Comparison of ENCODE assay signal across 7 mouse cellular contexts in the genomic region with DNA sequence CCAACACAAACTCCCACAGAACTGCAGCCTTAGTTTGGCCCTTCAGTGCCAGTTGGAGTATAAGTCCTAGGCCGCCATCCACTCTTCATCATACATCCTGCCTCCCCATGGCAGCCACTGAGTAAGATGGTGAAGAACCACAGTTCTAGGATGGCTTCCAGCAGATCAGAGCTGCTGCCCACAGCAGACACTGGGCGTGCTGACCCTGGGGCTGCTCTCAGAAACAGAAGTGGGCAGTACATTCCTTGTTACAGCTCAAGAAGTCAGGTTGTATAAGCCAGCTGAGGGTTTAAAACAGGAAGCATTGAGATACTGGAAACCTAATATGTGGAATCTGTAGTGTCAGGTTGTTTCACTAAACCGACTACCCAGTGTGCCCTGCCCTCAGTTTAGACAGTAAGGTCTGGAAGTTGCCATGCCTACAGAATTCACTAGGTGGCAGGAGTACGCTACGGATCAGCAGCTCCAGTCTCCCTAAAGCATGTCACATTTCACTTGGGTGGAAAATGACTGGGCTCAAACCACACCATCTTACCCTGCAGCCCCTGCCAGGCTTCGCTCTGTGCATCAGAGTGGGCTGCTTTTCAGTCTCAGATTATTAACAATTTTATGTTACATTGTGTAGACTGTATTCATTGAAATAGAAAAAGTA. TPM values are rescaled to one million over a fixed set of nuclear protein-coding genes. Genes with fewer than 3 reads are reported as not detected.
DNase-seq lines count a peak whose midpoint lies in the region; ATAC-seq and TF ChIP-seq lines count a peak whose summit lies in the region.

No protein-coding gene starts in this region.

- no peaks in the 10 kb centered on the region for H3K9me3 ChIP-seq in intestine, embryonic 16.5 days (ENCODE audit: control insufficient read depth, low read length)
- H3K9me3 ChIP-seq in midbrain, embryonic 13.5 days = no peaks in the 10 kb centered on the region

- DNase-seq in adipocyte (ENCODE audit: low spot score) = peak; percentile 83
- DNase-seq in cerebellum, postnatal 25 days = peak; percentile 82 to 90
- DNase-seq in gastrocnemius, adult 18-20 months (ENCODE audit: low spot score) = peak; percentile 82
- peak; percentile 82 for DNase-seq in left cerebral cortex, postnatal 4 days
- DNase-seq in spleen, adult 2 months (ENCODE audit: low read depth in 1 of 2, low spot score in 2 of 2) = peak; percentile 12 to 55

- peaks cover 17% of the 10 kb centered on the region for H3K36me3 ChIP-seq in intestine, embryonic 16.5 days (ENCODE audit: control insufficient read depth, insufficient read depth, low read length)
- peaks cover 91% of the 10 kb centered on the region for H3K36me3 ChIP-seq in midbrain, embryonic 13.5 days
- peaks cover 43% of the 10 kb centered on the region for H3K36me3 ChIP-seq in spleen, adult 2 months (ENCODE audit: control insufficient read depth, insufficient read depth, low read length)

- H3K27ac ChIP-seq in intestine, embryonic 16.5 days (ENCODE audit: low read length) = no peak overlapping the region
- H3K27ac ChIP-seq in midbrain, embryonic 13.5 days = no peak overlapping the region
- H3K27ac ChIP-seq in spleen, adult 2 months (ENCODE audit: insufficient read depth, low read length) = no peak overlapping the region

- H3K9ac ChIP-seq in intestine, embryonic 16.5 days (ENCODE audit: low read depth, low read length) = no peak overlapping the region
- H3K9ac ChIP-seq in midbrain, embryonic 13.5 days (replicated peaks) = no peak overlapping the region

- H3K27me3 ChIP-seq in intestine, embryonic 16.5 days (replicated peaks; ENCODE audit: control insufficient read depth, insufficient read depth, low read length) = no peaks in the 10 kb centered on the region
- H3K27me3 ChIP-seq in midbrain, embryonic 13.5 days = no peaks in the 10 kb centered on the region
- no peaks in the 10 kb centered on the region for H3K27me3 ChIP-seq in spleen, adult 2 months (ENCODE audit: control insufficient read depth, insufficient read depth, low read length)

- intact Hi-C loops in left cerebral cortex, postnatal 4 days (cut with DNase I) = loop anchor here (10.0 kb wide), 1 partner anchor 131 kb away; no protein-coding TSS in a partner anchor

- no peak for TF ChIP-seq POLR2A in spleen, adult 2 months (IDR thresholded peaks at IDR 0.05; ENCODE audit: low read depth, low read length)

- no peaks in the 10 kb centered on the region for H3K4me1 ChIP-seq in intestine, embryonic 16.5 days (ENCODE audit: control insufficient read depth, insufficient read depth, low read length)
- H3K4me1 ChIP-seq in midbrain, embryonic 13.5 days (replicated peaks) = no peaks in the 10 kb centered on the region
- no peaks in the 10 kb centered on the region for H3K4me1 ChIP-seq in spleen, adult 2 months (ENCODE audit: control insufficient read depth, insufficient read depth, insufficient read length)

- peak; percentile 63; the same call in 1 of the 2 replicates for TF ChIP-seq CTCF in spleen, adult 2 months (IDR thresholded peaks at IDR 0.05; ENCODE audit: extremely low read depth, insufficient read depth, insufficient read length, insufficient replicate concordance)

- H3K4me2 ChIP-seq in intestine, embryonic 16.5 days (ENCODE audit: low read depth, low read length) = no peak overlapping the region
- no peak overlapping the region for H3K4me2 ChIP-seq in midbrain, embryonic 13.5 days (replicated peaks)

- no peak overlapping the region for H3K4me3 ChIP-seq in intestine, embryonic 16.5 days (ENCODE audit: low read length)
- H3K4me3 ChIP-seq in midbrain, embryonic 13.5 days (replicated peaks) = no peak overlapping the region
- H3K4me3 ChIP-seq in spleen, adult 2 months (ENCODE audit: extremely low read depth, insufficient read depth, insufficient read length) = no peak overlapping the region

- WGBS in intestine, embryonic 16.5 days = 50% methylated on average over 6 of the region's 6 CpGs
- 52% methylated on average over 6 of the region's 6 CpGs for WGBS in midbrain, embryonic 13.5 days
- 61% methylated on average over 6 of the region's 6 CpGs for WGBS in spleen, adult 2 months

- ATAC-seq in intestine, embryonic 16.5 days = peak; percentile 80
- peak; percentile 85 for ATAC-seq in midbrain, embryonic 13.5 days

RNA-seq across cellular contexts. Expression of gene Angel2, which starts 19.3 kb away (rescaled TPM):
- total RNA-seq in gastrocnemius, adult 18-20 months (2021) = 10 to 100 TPM; 26.4 to 30.1 TPM
- 30.9 and 33.6 TPM in 2 replicates for polyA plus RNA-seq in intestine, embryonic 16.5 days (2015; fragmentation: Nextera tagmentation; extraction: Ambion mirVana)
- 10 to 100 TPM; 58.2 to 60.0 TPM for total RNA-seq in left cerebral cortex, postnatal 4 days (2021)
- 57.7 and 64.0 TPM in 2 replicates for polyA plus RNA-seq in midbrain, embryonic 13.5 days (2015; fragmentation: Nextera tagmentation; extraction: Ambion mirVana)
- polyA plus RNA-seq in spleen, adult 2 months (2012; rRNA removed) = 20.2 and 20.5 TPM in 2 replicates

RNA-seq across cellular contexts. Expression of gene Rps6kc1, which starts 32.7 kb away (rescaled TPM):
- total RNA-seq in gastrocnemius, adult 18-20 months (2021) = 10 to 100 TPM; 18.2 to 18.7 TPM
- polyA plus RNA-seq in intestine, embryonic 16.5 days (2015; fragmentation: Nextera tagmentation; extraction: Ambion mirVana) = 11.8 and 12.1 TPM in 2 replicates
- 10 to 100 TPM; 66.6 to 74.9 TPM for total RNA-seq in left cerebral cortex, postnatal 4 days (2021)
- polyA plus RNA-seq in midbrain, embryonic 13.5 days (2015; fragmentation: Nextera tagmentation; extraction: Ambion mirVana) = 28.8 and 28.9 TPM in 2 replicates
- 3.8 and 6.4 TPM in 2 replicates for polyA plus RNA-seq in spleen, adult 2 months (2012; rRNA removed)

RNA-seq across cellular contexts. Expression of gene Vash2, which starts 34.9 kb away (rescaled TPM):
- under 1 TPM; 0.25 to 0.71 TPM for total RNA-seq in gastrocnemius, adult 18-20 months (2021)
- 11.9 and 12.3 TPM in 2 replicates for polyA plus RNA-seq in intestine, embryonic 16.5 days (2015; fragmentation: Nextera tagmentation; extraction: Ambion mirVana)
- 10 to 100 TPM; 63.8 to 72.2 TPM for total RNA-seq in left cerebral cortex, postnatal 4 days (2021)
- 77.2 and 77.5 TPM in 2 replicates for polyA plus RNA-seq in midbrain, embryonic 13.5 days (2015; fragmentation: Nextera tagmentation; extraction: Ambion mirVana)
- 0.56 and 1.2 TPM in 2 replicates for polyA plus RNA-seq in spleen, adult 2 months (2012; rRNA removed)

Comparison
In these comparisons a context has a peak if more than half of its experiments do, and no peak if none do; other contexts are left out.
1. DNase-seq: peak in every context shown above with its lines; median percentile 86 in cerebellum, postnatal 25 days; 83 in adipocyte; 82 in gastrocnemius, adult 18-20 months; 82 in left cerebral cortex, postnatal 4 days; 34 in spleen, adult 2 months.